Mouse (Mus musculus) stomach, embryonic 16.5 days (tissue): ENCODE measurements around the gene Dld. TPM values are rescaled to one million over a fixed set of nuclear protein-coding genes. Genes with fewer than 3 reads are reported as not detected.

Experiments
- ATAC-seq: fragments of 200-750 bp; cut with Nextera tagmentation; 2 replicates; pipeline ENCODE4 v1.8.0; 2017; ENCODE audit warnings: moderate number of reproducible peaks, moderate TSS enrichment; ENCODE audit not compliant: insufficient read depth, low FRiP score
- H3K27ac ChIP-seq: fragments of 300-500 bp; sonication (generic); 2 replicates; pipeline ENCODE4 v1.5.1; 2014; ENCODE audit warnings: low read length
- H3K27me3 ChIP-seq: fragments of 300-500 bp; sonication (generic); 2 replicates; pipeline ENCODE4 v1.6.1; 2014; ENCODE audit warnings: low read length, control low read depth, mixed read lengths; ENCODE audit not compliant: control insufficient read depth, insufficient read depth
- H3K36me3 ChIP-seq: fragments of 300-500 bp; sonication (generic); 2 replicates; pipeline ENCODE4 v1.6.1; 2014; ENCODE audit warnings: low read length; ENCODE audit not compliant: control insufficient read depth, insufficient read depth
- H3K4me1 ChIP-seq: fragments of 300-500 bp; sonication (generic); 2 replicates; pipeline ENCODE4 v1.6.1; 2014; ENCODE audit warnings: low read length, control low read depth, mixed read lengths; ENCODE audit not compliant: control insufficient read depth, insufficient read depth
- H3K4me2 ChIP-seq: fragments of 300-500 bp; sonication (generic); 2 replicates; pipeline ENCODE4 v1.6.1; 2014; ENCODE audit warnings: low read depth, low read length, mixed read lengths
- H3K4me3 ChIP-seq: fragments of 300-500 bp; sonication (generic); replicated peaks from 2 replicates; pipeline ENCODE4 v1.5.1; 2014; ENCODE audit warnings: mild to moderate bottlenecking, low read length
- H3K9ac ChIP-seq: fragments of 300-500 bp; sonication (generic); 2 replicates; pipeline ENCODE4 v1.6.1; 2014; ENCODE audit warnings: low read length
- H3K9me3 ChIP-seq: fragments of 300-500 bp; sonication (generic); replicated peaks from 2 replicates; pipeline ENCODE4 v1.6.1; 2016; ENCODE audit warnings: low read length, control low read depth; ENCODE audit not compliant: control insufficient read depth
- WGBS: fragments of 180-500 bp; shearing (Covaris S2); extraction: QIAGEN DNeasy Blood & Tissue Kit; methylation state at CpG from one replicate; pipeline ENCODE4 v1.1.7; 2014; 5-methylcytosine and 5-hydroxymethylcytosine counted together
- polyA plus RNA-seq: library from polyadenylated mRNA; unstranded; fragments of >200 nt; fragmentation: Nextera tagmentation; extraction: Ambion mirVana; gene quantifications from 2 replicates; pipeline ENCODE4 v1.2.1, GENCODE M21; 2015

The Dld gene
- polyA plus RNA-seq, 1 experiment from 2014 or later = 145 TPM

DNA sequence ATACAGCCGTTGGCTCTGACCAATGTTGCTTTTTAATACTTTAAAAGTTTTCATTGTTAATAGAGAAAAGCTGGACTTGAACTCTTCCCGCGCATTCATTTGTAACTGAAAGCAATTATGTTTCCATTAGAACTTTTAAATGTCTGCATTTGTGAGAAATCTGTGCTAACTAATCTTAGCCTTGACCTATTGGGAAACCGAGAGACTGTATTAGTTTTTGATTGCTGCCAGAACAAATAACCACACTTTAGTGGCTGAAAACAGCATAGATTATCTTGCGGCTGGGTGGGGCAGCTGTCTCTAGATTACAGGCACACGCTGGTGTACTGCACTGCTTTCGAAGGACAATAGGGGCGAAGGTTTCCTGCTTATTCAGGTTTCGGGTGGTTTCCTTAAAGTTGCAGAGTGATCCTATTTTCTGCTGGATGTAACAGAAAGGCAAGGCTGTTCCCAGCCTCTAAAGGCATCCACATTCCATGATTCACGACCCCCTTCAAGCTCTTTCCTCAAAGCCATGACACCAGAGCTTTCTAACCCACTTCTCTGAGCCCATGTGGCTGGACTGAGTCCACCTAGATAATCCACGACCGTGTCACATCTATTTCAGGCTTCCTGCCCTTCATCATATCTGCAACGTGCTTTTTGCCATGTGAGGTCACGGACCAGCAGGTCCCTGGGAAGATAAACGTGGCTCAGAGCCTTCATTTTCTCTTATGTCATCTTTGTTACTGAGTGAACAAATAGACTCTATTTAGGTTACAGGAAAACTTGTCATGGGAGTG lies 57.7 kb downstream of the Dld start:
- Histone ChIP-seq H3K9me3 (no peaks in the 10 kb centered on the region), H3K4me3 (no peak overlapping the region), H3K4me1 (peaks cover 32% of the 10 kb centered on the region), H3K4me2 (no peak overlapping the region), H3K36me3 (peaks cover 22% of the 10 kb centered on the region), H3K9ac (no peak overlapping the region), H3K27me3 (no peaks in the 10 kb centered on the region), H3K27ac (peak overlapping the region; percentile 78)
- no peak for ATAC-seq
- 45% methylated on average over 15 of the region's 15 CpGs for WGBS

DNA sequence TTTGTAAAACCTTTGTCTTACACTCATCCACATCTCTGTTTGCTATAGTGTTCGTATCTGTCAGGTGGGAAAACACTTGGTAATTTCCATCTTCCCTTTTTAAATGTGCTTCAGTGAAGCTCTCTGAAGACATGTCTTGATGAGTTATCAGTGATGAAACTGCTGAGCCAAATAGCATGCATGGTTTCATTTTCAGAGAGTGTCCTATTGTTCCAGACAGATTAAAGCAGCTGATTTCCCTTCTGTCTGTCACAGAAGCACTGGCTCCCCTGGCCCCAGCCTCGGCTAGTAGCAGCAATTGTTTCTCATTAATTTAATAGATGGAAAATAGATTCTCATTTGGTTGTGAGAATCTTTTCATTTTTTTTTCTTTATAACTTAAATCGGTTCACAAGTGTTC lies 60.3 kb downstream of the Dld start:
- Histone ChIP-seq H3K4me3 (no peak overlapping the region), H3K36me3 (peaks cover 40% of the 10 kb centered on the region), H3K9ac (no peak overlapping the region), H3K27ac (no peak overlapping the region), H3K9me3 (no peaks in the 10 kb centered on the region), H3K4me1 (peaks cover 32% of the 10 kb centered on the region), H3K27me3 (no peaks in the 10 kb centered on the region), H3K4me2 (no peak overlapping the region)
- 81% methylated on average over 3 of the region's 3 CpGs for WGBS
- no peak for ATAC-seq

DNA sequence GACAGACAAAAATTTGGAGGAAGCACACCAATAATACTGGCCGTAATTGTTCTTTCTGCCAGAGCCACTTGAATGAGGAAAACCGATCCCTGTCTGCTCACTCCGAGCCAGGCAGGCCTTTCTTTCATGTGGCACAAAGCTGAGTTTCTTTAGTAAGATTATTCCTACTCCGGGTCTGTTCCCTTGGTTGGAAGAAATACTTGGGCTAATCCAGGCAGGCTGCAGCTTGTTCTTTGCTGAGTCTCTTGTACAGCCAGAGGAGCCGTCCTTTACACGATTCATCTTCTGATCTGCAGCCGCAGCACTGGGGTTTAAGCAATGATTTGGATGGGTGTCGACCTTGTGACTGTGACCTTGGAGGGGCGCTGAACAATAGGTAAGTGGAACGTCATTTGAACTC lies 62.2 kb downstream of the Dld start:
- no peak overlapping the region for H3K4me2 ChIP-seq
- WGBS = 90% methylated on average over 10 of the region's 10 CpGs
- H3K9me3 ChIP-seq = no peaks in the 10 kb centered on the region
- peaks cover 45% of the 10 kb centered on the region for H3K36me3 ChIP-seq
- ATAC-seq = no peak
- peaks cover 19% of the 10 kb centered on the region for H3K4me1 ChIP-seq
- H3K9ac ChIP-seq = no peak overlapping the region
- H3K27me3 ChIP-seq = no peaks in the 10 kb centered on the region
- no peak overlapping the region for H3K27ac ChIP-seq
- no peak overlapping the region for H3K4me3 ChIP-seq

DNA sequence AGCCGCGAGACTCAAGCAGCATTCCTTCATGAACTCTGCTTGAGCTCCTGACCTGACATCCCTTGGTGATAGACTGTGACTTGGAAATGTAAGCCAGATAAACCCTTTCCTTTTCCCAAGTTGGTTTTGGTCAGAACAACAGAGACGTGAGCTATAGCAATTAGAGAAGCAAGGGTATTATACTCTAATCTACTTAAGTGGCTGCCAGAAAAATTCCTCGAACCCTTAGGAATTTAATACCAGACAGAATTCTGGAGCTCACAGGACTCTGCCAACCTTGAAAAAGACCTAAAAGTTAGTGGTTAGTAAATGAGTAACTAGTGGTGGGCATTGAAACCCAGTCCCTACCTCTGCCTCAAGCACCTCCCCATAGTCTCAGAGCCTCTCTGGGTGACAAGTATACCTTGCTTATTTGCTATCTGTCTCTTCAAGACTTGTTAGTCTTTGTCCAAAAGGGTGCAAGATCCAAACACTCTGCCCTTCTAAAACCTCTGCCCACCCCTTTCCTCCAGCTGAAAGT lies 67.6 kb downstream of the Dld start:
- WGBS = 43% methylated on average over 4 of the region's 4 CpGs
- no peak for ATAC-seq
- no peaks in the 10 kb centered on the region for H3K9me3 ChIP-seq
- peaks cover 36% of the 10 kb centered on the region for H3K36me3 ChIP-seq
- no peaks in the 10 kb centered on the region for H3K27me3 ChIP-seq
- H3K9ac ChIP-seq = no peak overlapping the region
- peak overlapping the region; percentile 21 for H3K27ac ChIP-seq
- H3K4me2 ChIP-seq = no peak overlapping the region
- no peak overlapping the region for H3K4me3 ChIP-seq
- H3K4me1 ChIP-seq = peaks cover 16% of the 10 kb centered on the region

DNA sequence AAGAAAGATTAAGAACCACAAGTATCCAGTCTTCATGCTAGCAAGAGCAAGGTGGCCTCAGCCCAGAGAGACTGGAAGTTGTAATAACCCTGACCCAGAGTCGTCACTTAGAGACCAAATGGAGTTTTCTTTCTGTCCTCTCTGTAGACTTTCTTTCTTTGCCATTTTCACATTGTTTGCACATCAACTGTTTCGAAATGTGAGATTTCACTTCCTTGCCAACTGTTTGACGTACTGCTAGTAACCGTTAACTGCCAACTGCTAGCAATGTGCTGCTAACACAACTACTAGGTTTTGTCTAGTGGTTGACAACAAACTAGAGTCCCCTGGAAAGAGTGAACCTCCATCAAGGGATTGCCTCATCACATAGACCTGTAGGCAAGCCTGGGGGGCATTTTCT lies 68.1 kb downstream of the Dld start:
- H3K9ac ChIP-seq = no peak overlapping the region
- WGBS = 71% methylated on average over 4 of the region's 4 CpGs
- H3K36me3 ChIP-seq = peaks cover 36% of the 10 kb centered on the region
- H3K27ac ChIP-seq = peak overlapping the region; percentile 21; the same call in 1 of the 2 replicates
- H3K4me2 ChIP-seq = no peak overlapping the region
- ATAC-seq = no peak
- no peaks in the 10 kb centered on the region for H3K9me3 ChIP-seq
- H3K27me3 ChIP-seq = no peaks in the 10 kb centered on the region
- H3K4me3 ChIP-seq = no peak overlapping the region
- peaks cover 16% of the 10 kb centered on the region for H3K4me1 ChIP-seq

DNA sequence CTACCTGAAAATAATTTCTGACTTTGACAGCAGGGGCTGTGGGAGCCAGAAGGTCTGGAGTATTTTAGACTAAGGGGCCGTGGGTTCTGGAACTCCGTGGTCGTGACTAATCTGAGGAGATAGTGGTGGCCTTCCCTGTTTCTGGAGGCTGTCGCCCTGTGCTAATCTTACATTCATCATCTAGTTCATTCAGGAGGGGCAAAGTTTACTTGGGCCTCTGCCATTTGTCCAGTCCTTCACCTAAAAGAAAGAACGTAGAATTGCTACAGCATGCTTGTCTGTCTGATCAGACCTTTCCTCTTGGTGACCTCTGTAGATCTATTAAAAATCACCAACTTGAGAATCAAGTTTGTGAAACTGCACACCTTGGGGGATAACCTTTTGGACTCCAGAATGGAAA lies 69.0 kb downstream of the Dld start:
- Histone ChIP-seq H3K4me3 (no peak overlapping the region), H3K9me3 (no peaks in the 10 kb centered on the region), H3K4me1 (peaks cover 16% of the 10 kb centered on the region), H3K27ac (no peak overlapping the region), H3K4me2 (no peak overlapping the region), H3K9ac (no peak overlapping the region), H3K27me3 (no peaks in the 10 kb centered on the region), H3K36me3 (peaks cover 28% of the 10 kb centered on the region; the same call in 1 of the 2 replicates)
- no peak for ATAC-seq
- 73% methylated on average over 5 of the region's 5 CpGs for WGBS

Other genes starting within 250 kb of the Dld start
- gene Gm6993, start 110.7 kb downstream of the Dld start, polyA plus RNA-seq = not detected in 2 replicates
- gene Lamb1, start 86.2 kb downstream of the Dld start, polyA plus RNA-seq = 108 and 120 TPM in 2 replicates
- gene Slc26a3, start 39.4 kb upstream of the Dld start, polyA plus RNA-seq = 3.7 and 4.9 TPM in 2 replicates
- 9.5 and 12.0 TPM in 2 replicates for gene Cbll1, start 148.2 kb upstream of the Dld start, polyA plus RNA-seq
- gene Slc26a4, start 208.5 kb upstream of the Dld start, polyA plus RNA-seq = 0.16 and 0.28 TPM in 2 replicates